Mouse (Mus musculus): ENCODE data around the gene Atoh8.

DNA sequence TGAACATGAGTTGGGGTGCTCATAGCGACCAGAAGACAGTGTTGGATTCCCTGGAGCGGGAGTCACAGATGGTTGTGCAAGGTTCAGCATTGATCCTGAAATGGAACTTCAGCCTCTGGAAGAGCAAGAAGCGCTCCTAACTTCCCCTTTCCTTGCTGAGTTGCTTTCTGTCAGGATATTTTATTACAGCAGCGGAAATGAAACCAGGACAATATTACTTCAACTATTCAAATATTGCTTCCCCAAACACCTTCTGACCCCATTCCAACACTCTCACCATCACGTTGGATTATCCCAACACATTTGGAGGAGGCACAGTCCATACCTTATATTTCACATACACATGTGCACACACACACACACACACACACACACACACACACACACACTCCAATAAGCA lies 73.6 kb downstream of the Atoh8 start:
- TF ChIP-seq USF2 (conservative IDR thresholded peaks at IDR 0.05; ENCODE audit: low read depth, low read length) (no peak), CHD1 (IDR thresholded peaks at IDR 0.05; ENCODE audit: low read depth, low read length) (no peak), POLR2A (IDR thresholded peaks at IDR 0.05; ENCODE audit: low read depth, low read length) (no peak), CTCF (conservative IDR thresholded peaks at IDR 0.05 in 1 of 2, IDR thresholded peaks at IDR 0.05 in 1 of 2; ENCODE audit: low read depth in 2 of 2, low read length in 2 of 2) (no peak), SMC3 (IDR thresholded peaks at IDR 0.05; ENCODE audit: low read depth, low read length) (no peak), MAFK (IDR thresholded peaks at IDR 0.05; ENCODE audit: insufficient replicate concordance, low read length) (no peak), UBTF (IDR thresholded peaks at IDR 0.05; ENCODE audit: low read depth, low read length) (no peak), ZNF384 (IDR thresholded peaks at IDR 0.05; ENCODE audit: low read depth, low read length) (no peak), MAX (IDR thresholded peaks at IDR 0.05; ENCODE audit: low read length) (no peak), EP300 (IDR thresholded peaks at IDR 0.05; ENCODE audit: low read length) (no peak), ETS1 (conservative IDR thresholded peaks at IDR 0.05; ENCODE audit: low read depth, low read length) (no peak), CHD2 (IDR thresholded peaks at IDR 0.05; ENCODE audit: low read length) (no peak), MXI1 (IDR thresholded peaks at IDR 0.05; ENCODE audit: low read depth, low read length) (no peak)

Measured in CH12.LX (cell line).